Mouse (Mus musculus) embryonic facial prominence, embryonic 15.5 days (tissue): Measurements from ENCODE around the gene Syne2. TPM values are rescaled to one million over a fixed set of nuclear protein-coding genes. Genes with fewer than 3 reads are reported as not detected.

Experiments
- ATAC-seq: fragments of 200-750 bp; cut with Nextera tagmentation; 2 replicates; pipeline ENCODE4 v1.8.0; 2017; ENCODE audit warnings: low read depth, moderate TSS enrichment; ENCODE audit not compliant: insufficient number of reproducible peaks, low FRiP score, low TSS enrichment
- H3K27ac ChIP-seq: fragments of 300-500 bp; sonication (generic); replicated peaks from 2 replicates; pipeline ENCODE4 v1.5.1; 2015; ENCODE audit warnings: mild to moderate bottlenecking, inconsistent platforms
- H3K27me3 ChIP-seq: fragments of 300-500 bp; sonication (generic); 2 replicates; pipeline ENCODE4 v1.6.1; 2015; ENCODE audit warnings: inconsistent platforms
- H3K36me3 ChIP-seq: fragments of 300-500 bp; sonication (generic); 2 replicates; pipeline ENCODE4 v1.6.1; 2015; ENCODE audit warnings: mild to moderate bottlenecking, inconsistent platforms
- H3K4me1 ChIP-seq: fragments of 300-500 bp; sonication (generic); 2 replicates; pipeline ENCODE4 v1.6.1; 2015; ENCODE audit warnings: inconsistent platforms
- H3K4me2 ChIP-seq: fragments of 300-500 bp; sonication (generic); replicated peaks from 2 replicates; pipeline ENCODE4 v1.6.1; 2015; ENCODE audit warnings: mild to moderate bottlenecking, inconsistent platforms
- H3K4me3 ChIP-seq: fragments of 300-500 bp; sonication (generic); replicated peaks from 2 replicates; pipeline ENCODE4 v1.5.1; 2015; ENCODE audit warnings: mild to moderate bottlenecking, inconsistent platforms
- H3K9ac ChIP-seq: fragments of 300-500 bp; sonication (generic); 2 replicates; pipeline ENCODE4 v1.6.1; 2015; ENCODE audit warnings: inconsistent platforms
- H3K9me3 ChIP-seq: fragments of 300-500 bp; sonication (generic); replicated peaks from 2 replicates; pipeline ENCODE4 v1.6.1; 2016; ENCODE audit warnings: inconsistent platforms
- WGBS: fragments of 180-500 bp; shearing (Covaris S2); methylation state at CpG from one replicate; pipeline ENCODE4 v1.1.7; 2015; 5-methylcytosine and 5-hydroxymethylcytosine counted together
- polyA plus RNA-seq: library from polyadenylated mRNA; unstranded; fragments of >200 nt; fragmentation: Nextera tagmentation; extraction: Ambion mirVana; gene quantifications from 2 replicates; pipeline ENCODE4 v1.2.1, GENCODE M21; 2015

Syne2 gene
- polyA plus RNA-seq, 1 experiment from 2014 or later, result 40.8 TPM

- peaks cover 13% of the 10 kb centered on the region for H3K4me1 ChIP-seq
- no peak overlapping the region for H3K4me3 ChIP-seq
- ATAC-seq, result no peak
- H3K9me3 ChIP-seq, result no peaks in the 10 kb centered on the region
- H3K27ac ChIP-seq, result no peak overlapping the region
- no peaks in the 10 kb centered on the region for H3K36me3 ChIP-seq
- 72% methylated on average over 6 of the region's 6 CpGs for WGBS
- H3K9ac ChIP-seq, result no peak overlapping the region
- no peaks in the 10 kb centered on the region for H3K27me3 ChIP-seq
- H3K4me2 ChIP-seq, result no peak overlapping the region
Observed at GRCm38 (mm10) chr12:75814551-75814950, 3.4 kb upstream of the Syne2 start.

GRCm38 (mm10) chr12:75816981-75817856 is 715 bp upstream of the Syne2 start:
- no peak overlapping the region for H3K9ac ChIP-seq
- no peaks in the 10 kb centered on the region for H3K9me3 ChIP-seq
- no peak overlapping the region for H3K27ac ChIP-seq
- WGBS, result 13% methylated on average over 22 of the region's 25 CpGs
- peaks cover 14% of the 10 kb centered on the region for H3K4me1 ChIP-seq
- no peak for ATAC-seq
- H3K4me3 ChIP-seq, result peak overlapping the region; percentile 87
- H3K27me3 ChIP-seq, result no peaks in the 10 kb centered on the region
- peak overlapping the region; percentile 92 for H3K4me2 ChIP-seq
- H3K36me3 ChIP-seq, result no peaks in the 10 kb centered on the region

DNA sequence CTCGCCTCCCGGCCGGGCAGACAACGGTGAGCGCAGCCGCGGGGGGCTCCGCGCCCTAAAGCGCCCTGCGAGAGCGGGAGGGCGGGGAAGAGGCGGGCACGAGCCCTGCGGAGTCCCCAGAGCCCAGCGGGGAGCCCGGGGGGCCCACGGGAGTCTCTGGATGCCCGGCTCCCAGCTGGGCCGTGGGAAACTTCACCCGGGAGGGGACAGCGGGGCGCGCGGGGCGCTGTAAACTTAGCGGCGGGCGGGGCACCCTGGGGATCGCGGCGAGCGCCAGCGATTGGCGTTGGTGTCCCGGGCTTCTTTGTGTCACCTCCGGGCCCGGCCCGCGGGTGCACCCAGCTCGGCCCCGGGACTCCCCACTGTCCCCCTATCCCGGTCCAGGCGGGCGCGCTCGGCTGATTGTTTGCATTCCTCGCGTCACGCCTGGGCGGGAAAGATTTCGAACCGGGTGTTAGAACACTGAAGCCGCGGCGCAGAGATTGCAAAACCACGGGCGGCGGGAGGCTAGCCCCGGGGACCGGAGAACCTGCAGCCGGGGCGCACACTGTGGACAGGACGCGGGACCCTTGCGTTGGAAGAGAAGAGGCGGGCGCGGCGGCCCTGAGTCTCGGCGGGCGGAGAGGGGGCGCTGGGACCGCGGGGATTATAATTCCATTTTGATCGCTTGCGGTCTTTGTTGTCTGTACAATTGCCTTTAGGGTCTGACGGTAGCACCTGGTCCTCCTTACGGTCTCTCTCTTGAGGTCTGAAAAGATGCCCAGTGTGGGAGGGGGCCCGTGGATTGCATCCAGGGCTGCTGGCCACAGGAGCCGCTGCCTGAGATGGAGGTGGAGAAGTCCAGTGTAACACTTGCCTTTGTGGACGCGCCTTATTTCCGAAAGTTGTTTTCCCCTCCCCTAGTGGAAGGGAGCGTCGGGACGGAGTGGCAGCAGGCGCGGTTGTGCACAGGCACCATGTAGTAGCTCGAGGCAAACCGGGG is 810 bp downstream of the Syne2 start:
- H3K4me1 ChIP-seq, result peaks cover 14% of the 10 kb centered on the region
- WGBS, result under 1% methylated on average over 84 of the region's 93 CpGs
- H3K9me3 ChIP-seq, result no peaks in the 10 kb centered on the region
- H3K27me3 ChIP-seq, result no peaks in the 10 kb centered on the region
- peak overlapping the region; percentile 92 for H3K4me2 ChIP-seq
- H3K4me3 ChIP-seq, result peak overlapping the region; percentile 87
- H3K36me3 ChIP-seq, result no peaks in the 10 kb centered on the region
- H3K9ac ChIP-seq, result peak overlapping the region; percentile 73
- peak overlapping the region; percentile 69 for H3K27ac ChIP-seq
- peak; percentile 78 for ATAC-seq

DNA sequence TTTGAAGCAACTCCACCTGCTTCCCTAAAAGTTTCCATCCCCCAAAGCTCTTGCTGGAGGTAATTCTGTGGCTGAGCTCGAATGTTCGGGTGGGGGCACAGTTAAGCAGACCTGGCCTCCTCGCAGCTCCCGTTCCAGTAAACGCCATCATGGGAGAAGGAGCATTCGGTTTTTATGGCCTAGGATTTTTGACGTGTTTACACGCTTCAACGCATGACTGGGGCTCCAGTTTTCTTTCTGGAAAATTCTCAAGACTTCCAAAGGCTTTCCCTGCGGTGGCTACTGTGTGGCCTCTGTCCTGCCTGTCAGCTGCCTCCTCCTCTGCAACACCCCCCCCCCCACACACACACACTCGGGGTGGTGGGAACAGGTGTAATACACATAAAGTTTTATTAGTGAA is 1.5 kb downstream of the Syne2 start:
- Histone ChIP-seq H3K9ac (peak overlapping the region; percentile 73; the same call in 1 of the 2 replicates), H3K9me3 (no peaks in the 10 kb centered on the region), H3K36me3 (no peaks in the 10 kb centered on the region), H3K4me3 (peak overlapping the region; percentile 87), H3K4me1 (peaks cover 14% of the 10 kb centered on the region), H3K27ac (no peak overlapping the region), H3K4me2 (peak overlapping the region; percentile 92), H3K27me3 (no peaks in the 10 kb centered on the region)
- ATAC-seq, result no peak
- WGBS, result 7% methylated on average over 11 of the region's 11 CpGs

GRCm38 (mm10) chr12:75820216-75820615 is 2.3 kb downstream of the Syne2 start:
- H3K9ac ChIP-seq, result no peak overlapping the region
- H3K4me2 ChIP-seq, result no peak overlapping the region
- H3K4me1 ChIP-seq, result peaks cover 14% of the 10 kb centered on the region
- no peak overlapping the region for H3K4me3 ChIP-seq
- H3K9me3 ChIP-seq, result no peaks in the 10 kb centered on the region
- H3K27me3 ChIP-seq, result no peaks in the 10 kb centered on the region
- 76% methylated on average over 7 of the region's 7 CpGs for WGBS
- H3K27ac ChIP-seq, result no peak overlapping the region
- H3K36me3 ChIP-seq, result no peaks in the 10 kb centered on the region
- ATAC-seq, result no peak

DNA sequence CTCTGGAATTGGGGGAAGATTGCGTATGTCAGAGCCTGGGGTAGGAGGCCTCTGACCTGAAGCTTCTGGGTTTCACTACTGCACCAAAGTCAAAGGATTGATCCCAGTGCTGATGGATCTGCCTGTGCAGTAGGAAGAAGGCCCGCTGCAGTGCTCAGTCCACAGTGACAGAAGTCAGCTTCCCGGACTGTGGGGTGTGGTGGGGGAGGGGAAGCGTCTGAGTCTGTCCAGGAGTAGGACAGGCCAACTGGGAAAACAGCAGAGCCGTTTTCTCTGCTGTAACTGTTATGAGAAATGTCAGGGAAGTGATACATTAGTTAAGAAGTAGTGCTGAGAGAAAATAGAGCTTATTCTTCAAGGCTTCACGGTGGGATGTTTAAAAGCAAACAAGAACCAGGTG is 4.2 kb downstream of the Syne2 start:
- H3K36me3 ChIP-seq, result no peaks in the 10 kb centered on the region
- H3K4me3 ChIP-seq, result no peak overlapping the region
- no peak overlapping the region for H3K27ac ChIP-seq
- H3K4me2 ChIP-seq, result no peak overlapping the region
- WGBS, result 32% methylated on average over 6 of the region's 6 CpGs
- ATAC-seq, result no peak
- no peak overlapping the region for H3K9ac ChIP-seq
- H3K27me3 ChIP-seq, result no peaks in the 10 kb centered on the region
- no peaks in the 10 kb centered on the region for H3K9me3 ChIP-seq
- H3K4me1 ChIP-seq, result peaks cover 21% of the 10 kb centered on the region

DNA sequence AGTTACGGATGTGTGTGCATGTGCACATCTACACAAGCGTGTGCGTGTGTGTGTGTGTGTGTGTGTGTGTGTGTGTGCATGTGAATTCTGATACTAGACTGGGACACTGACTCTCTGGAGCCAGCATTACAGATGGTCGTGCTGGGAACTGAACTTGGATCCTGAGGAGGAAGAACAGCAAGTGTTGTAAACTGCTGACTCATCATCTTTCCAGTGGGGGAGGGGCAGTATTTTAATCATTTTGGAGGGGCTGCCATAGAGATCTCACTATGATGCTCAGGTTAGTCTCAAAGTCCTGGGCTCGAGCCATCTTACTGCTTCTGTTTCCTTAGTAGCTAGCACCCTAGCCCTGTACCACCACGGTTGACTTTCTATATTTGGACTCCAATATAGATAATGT is 5.5 kb downstream of the Syne2 start:
- 88% methylated on average over 6 of the region's 6 CpGs for WGBS
- Histone ChIP-seq H3K9ac (no peak overlapping the region), H3K4me1 (peaks cover 15% of the 10 kb centered on the region), H3K36me3 (no peaks in the 10 kb centered on the region), H3K4me3 (no peak overlapping the region), H3K27ac (no peak overlapping the region), H3K9me3 (no peaks in the 10 kb centered on the region), H3K4me2 (no peak overlapping the region), H3K27me3 (no peaks in the 10 kb centered on the region)
- no peak for ATAC-seq

- Histone ChIP-seq H3K9ac (no peak overlapping the region), H3K27ac (no peak overlapping the region), H3K4me2 (no peak overlapping the region), H3K36me3 (no peaks in the 10 kb centered on the region), H3K9me3 (no peaks in the 10 kb centered on the region), H3K4me3 (no peak overlapping the region), H3K27me3 (no peaks in the 10 kb centered on the region), H3K4me1 (peaks cover 14% of the 10 kb centered on the region)
- ATAC-seq, result no peak
- 91% methylated on average over 7 of the region's 7 CpGs for WGBS
Observed at GRCm38 (mm10) chr12:75825458-75825857, 7.5 kb downstream of the Syne2 start.

DNA sequence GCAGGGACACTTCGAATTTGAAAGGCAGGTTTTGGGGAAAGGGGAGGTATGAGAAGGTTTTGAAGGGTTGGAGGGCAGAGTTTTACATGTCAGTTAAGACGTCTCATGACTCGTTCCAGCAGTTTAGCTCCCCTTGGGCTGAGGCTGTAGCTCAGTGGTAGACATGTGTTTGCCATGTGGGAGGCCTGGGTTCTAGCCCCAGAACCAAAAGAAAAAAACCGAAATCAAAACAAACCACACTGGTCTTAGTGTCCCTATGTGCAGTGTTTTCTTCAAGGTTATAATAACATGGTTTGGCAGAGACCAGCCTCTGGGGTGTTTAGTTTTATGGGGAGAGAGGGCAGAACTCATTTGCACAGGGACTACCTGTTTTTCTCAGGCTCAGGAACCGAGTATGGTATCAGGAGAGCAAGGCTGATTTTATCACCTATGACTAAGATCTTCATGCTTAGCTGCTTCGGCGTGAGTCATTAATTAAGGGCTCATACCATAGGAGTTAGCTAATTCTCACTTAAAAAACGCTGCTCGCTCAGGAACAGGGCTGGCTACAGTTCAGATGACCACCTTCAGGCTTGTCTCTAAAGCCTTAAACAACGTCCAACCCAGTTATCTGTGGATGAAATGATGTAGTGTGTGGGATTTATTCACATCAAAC is 8.9 kb downstream of the Syne2 start:
- Histone ChIP-seq H3K36me3 (no peaks in the 10 kb centered on the region), H3K4me3 (no peak overlapping the region), H3K4me2 (no peak overlapping the region), H3K4me1 (peaks cover 14% of the 10 kb centered on the region), H3K27ac (no peak overlapping the region), H3K27me3 (no peaks in the 10 kb centered on the region), H3K9ac (no peak overlapping the region), H3K9me3 (no peaks in the 10 kb centered on the region)
- no peak for ATAC-seq
- 32% methylated on average over 10 of the region's 10 CpGs for WGBS

- H3K27ac ChIP-seq, result no peak overlapping the region
- no peak for ATAC-seq
- H3K36me3 ChIP-seq, result no peaks in the 10 kb centered on the region
- no peak overlapping the region for H3K4me2 ChIP-seq
- H3K4me3 ChIP-seq, result no peak overlapping the region
- no peaks in the 10 kb centered on the region for H3K9me3 ChIP-seq
- WGBS, result 70% methylated on average over 15 of the region's 15 CpGs
- peaks cover 14% of the 10 kb centered on the region for H3K4me1 ChIP-seq
- H3K27me3 ChIP-seq, result no peaks in the 10 kb centered on the region
- no peak overlapping the region for H3K9ac ChIP-seq
Observed at GRCm38 (mm10) chr12:75827751-75828150, 9.8 kb downstream of the Syne2 start.

GRCm38 (mm10) chr12:75829616-75830015 is 11.7 kb downstream of the Syne2 start:
- no peak overlapping the region for H3K9ac ChIP-seq
- H3K4me2 ChIP-seq, result no peak overlapping the region
- H3K4me1 ChIP-seq, result peaks cover 31% of the 10 kb centered on the region
- WGBS, result 56% methylated on average over 5 of the region's 5 CpGs
- H3K27ac ChIP-seq, result no peak overlapping the region
- H3K4me3 ChIP-seq, result no peak overlapping the region
- no peaks in the 10 kb centered on the region for H3K36me3 ChIP-seq
- H3K9me3 ChIP-seq, result no peaks in the 10 kb centered on the region
- no peaks in the 10 kb centered on the region for H3K27me3 ChIP-seq
- ATAC-seq, result no peak
